Mouse (Mus musculus) heart, adult 2 months (tissue): ENCODE data around the gene Ccdc34.

Experiments
- CTCF ChIP-seq: fragments of 200-600 bp; IDR thresholded peaks from 2 replicates; pipeline ENCODE4 v1.8.1; 2022; ENCODE audit warnings: antibody characterized with exemption, mild to moderate bottlenecking, moderate library complexity
- POLR2A ChIP-seq: fragments of 200-500 bp; IDR thresholded peaks from 2 replicates; pipeline ENCODE4 v1.6.1; 2011; ENCODE audit warnings: mild to moderate bottlenecking, low read depth, low read length, control low read depth; ENCODE audit not compliant: insufficient read depth

DNA sequence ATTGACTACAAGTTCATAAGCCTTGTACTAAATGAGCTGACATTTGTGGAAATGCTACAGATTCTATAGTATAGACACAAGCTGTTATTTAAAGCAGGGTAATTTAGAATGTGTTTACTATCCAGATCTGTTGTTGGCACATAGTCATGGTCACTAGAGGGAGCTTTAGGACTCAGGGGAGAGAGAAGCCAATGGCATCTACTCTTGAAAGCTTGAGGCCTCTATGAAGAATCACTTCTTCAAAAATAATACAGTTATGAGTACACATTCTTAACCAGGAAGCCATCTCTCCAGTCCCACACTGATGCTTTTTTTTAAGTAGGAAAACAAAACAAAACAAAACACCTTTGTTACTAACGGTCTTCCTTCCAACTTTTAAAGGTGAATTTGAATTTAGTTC lies 45.5 kb downstream of the Ccdc34 start:
- no peak for TF ChIP-seq POLR2A
- TF ChIP-seq CTCF: peak; percentile 71
